28 mouse cellular contexts compared by ENCODE assay signal in genomic region chr15:77598958-77599357, GRCm38 (mm10). TPM values are rescaled to one million over a fixed set of nuclear protein-coding genes. Genes with fewer than 3 reads are reported as not detected.
DNase-seq lines count a peak whose midpoint lies in the region; ATAC-seq and TF ChIP-seq lines count a peak whose summit lies in the region.
"Had no signal": no experiment of that assay in that cellular context is flagged by ENCODE, and none has a peak within 500 bp of the region (broad histone marks: within the 10 kb centered on the region; RNA-seq: fewer than 3 reads in every experiment).

Gene Gm36245, plus strand, starts transcription at chr15:77599258.

- WGBS in kidney, adult 2 months = 96% methylated on average over 1 of the region's 1 CpGs
- 80% methylated on average over 1 of the region's 1 CpGs for WGBS in lung, postnatal 0 days
- 97% methylated on average over 1 of the region's 1 CpGs for WGBS in small intestine, adult 2 months

- no peak within 1 kb of the TSS for H3K4me2 ChIP-seq in lung, postnatal 0 days (replicated peaks; ENCODE audit: low read depth, low read length)
- H3K4me2 ChIP-seq: embryonic facial prominence, embryonic 15.5 days; forebrain, embryonic 12.5 days; heart, embryonic 15.5 days; midbrain, embryonic 13.5 days had no signal

- H3K27ac ChIP-seq in kidney, adult 2 months (ENCODE audit: insufficient read depth, low read depth, low read length) = peak within 1 kb of the TSS; percentile 73
- 0 out of 2 replicates have a peak within 1 kb of the TSS, but pooled peaks have one; percentile 20 for H3K27ac ChIP-seq in lung, postnatal 0 days (ENCODE audit: low read length)
- peak within 1 kb of the TSS; percentile 100 for H3K27ac ChIP-seq in brown adipose tissue, adult 24 weeks (replicated peaks; ENCODE audit: low read depth, low read length)
- peak within 1 kb of the TSS; percentile 44 for H3K27ac ChIP-seq in small intestine, adult 2 months (ENCODE audit: insufficient read depth, low read depth, low read length)
- H3K27ac ChIP-seq: embryonic facial prominence, embryonic 10.5 days; embryonic facial prominence, embryonic 15.5 days; forebrain, embryonic 12.5 days; heart, embryonic 15.5 days; liver, embryonic 14.5 days; midbrain, embryonic 13.5 days had no signal

- DNase-seq in kidney, adult 2 months = no peak
- no peak for DNase-seq in kidney, adult 8-10 months
- DNase-seq in lung, postnatal 0 days (ENCODE audit: low spot score) = no peak
- no peak for DNase-seq in lung, postnatal 25 days (ENCODE audit: low spot score)
- DNase-seq: adrenal gland, adult 2 months; B cell, adult 2 months; cerebellum, adult 2 months; cerebellum, postnatal 14 days; gastrocnemius, postnatal 36 days; left cerebral cortex, postnatal 4 days; lung, adult 2 months; right cerebral cortex, postnatal 14 days had no signal

- H3K9ac ChIP-seq in lung, postnatal 0 days (replicated peaks; ENCODE audit: low read depth) = no peak within 1 kb of the TSS
- H3K9ac ChIP-seq: embryonic facial prominence, embryonic 15.5 days; forebrain, embryonic 12.5 days; heart, embryonic 15.5 days; liver, embryonic 14.5 days; midbrain, embryonic 13.5 days had no signal

- TF ChIP-seq POLR2A in kidney, adult 2 months (IDR thresholded peaks at IDR 0.05; ENCODE audit: low read depth, low read length) = no peak
- TF ChIP-seq POLR2A in small intestine, adult 2 months (IDR thresholded peaks at IDR 0.05; ENCODE audit: low read depth, low read length) = no peak

- no peak for TF ChIP-seq EP300 in lung, postnatal 0 days (IDR thresholded peaks at IDR 0.05)

- H3K9me3 ChIP-seq in lung, postnatal 0 days (ENCODE audit: low read length) = no peaks in the 10 kb centered on the region
- H3K9me3 ChIP-seq: embryonic facial prominence, embryonic 10.5 days; embryonic facial prominence, embryonic 15.5 days; forebrain, embryonic 12.5 days; heart, embryonic 15.5 days; megakaryocyte, embryonic 14.5 days; midbrain, embryonic 13.5 days had no signal

- peaks cover 3% of the 10 kb centered on the region; the same call in 1 of the 2 replicates for H3K4me1 ChIP-seq in kidney, adult 2 months (ENCODE audit: control insufficient read depth, insufficient read depth, low read length)
- no peaks in the 10 kb centered on the region for H3K4me1 ChIP-seq in lung, postnatal 0 days (ENCODE audit: insufficient read depth, low read depth, low read length)
- peaks cover 26% of the 10 kb centered on the region for H3K4me1 ChIP-seq in brown adipose tissue, adult 24 weeks (ENCODE audit: control insufficient read depth, insufficient read depth, insufficient read length, low read length)
- peaks cover 6% of the 10 kb centered on the region for H3K4me1 ChIP-seq in small intestine, adult 2 months (ENCODE audit: control insufficient read depth, insufficient read depth, insufficient read length, low read length)
- H3K4me1 ChIP-seq: embryonic facial prominence, embryonic 10.5 days; embryonic facial prominence, embryonic 15.5 days; forebrain, embryonic 12.5 days; heart, embryonic 15.5 days; megakaryocyte, embryonic 14.5 days; midbrain, embryonic 13.5 days had no signal

- TF ChIP-seq CTCF in kidney, adult 2 months (conservative IDR thresholded peaks at IDR 0.05; ENCODE audit: insufficient read depth, insufficient read length, low read depth, low read length) = no peak
- TF ChIP-seq CTCF in lung, postnatal 0 days (IDR thresholded peaks at IDR 0.05) = no peak
- TF ChIP-seq CTCF in small intestine, adult 2 months (IDR thresholded peaks at IDR 0.05; ENCODE audit: extremely low read depth, insufficient read length, insufficient replicate concordance, low read depth, low read length) = no peak

- no peaks in the 10 kb centered on the region for H3K36me3 ChIP-seq in kidney, adult 2 months (ENCODE audit: control insufficient read depth, insufficient read depth, low read length)
- no peaks in the 10 kb centered on the region for H3K36me3 ChIP-seq in lung, postnatal 0 days (ENCODE audit: insufficient read depth, low read length)
- no peaks in the 10 kb centered on the region for H3K36me3 ChIP-seq in small intestine, adult 2 months (ENCODE audit: control insufficient read depth, insufficient read depth, low read length)
- H3K36me3 ChIP-seq: embryonic facial prominence, embryonic 10.5 days; embryonic facial prominence, embryonic 15.5 days; forebrain, embryonic 12.5 days; heart, embryonic 15.5 days; midbrain, embryonic 13.5 days had no signal

- no peak within 1 kb of the TSS for H3K4me3 ChIP-seq in kidney, adult 2 months (ENCODE audit: insufficient read depth, low read depth, low read length)
- no peak within 1 kb of the TSS for H3K4me3 ChIP-seq in lung, postnatal 0 days (ENCODE audit: low read depth, low read length)
- no peak within 1 kb of the TSS for H3K4me3 ChIP-seq in brown adipose tissue, adult 24 weeks (ENCODE audit: insufficient read depth, low read depth, low read length)
- H3K4me3 ChIP-seq in small intestine, adult 2 months (ENCODE audit: low read depth, low read length) = no peak within 1 kb of the TSS
- H3K4me3 ChIP-seq: embryonic facial prominence, embryonic 10.5 days; embryonic facial prominence, embryonic 15.5 days; forebrain, embryonic 12.5 days; heart, embryonic 15.5 days; megakaryocyte, embryonic 14.5 days; midbrain, embryonic 13.5 days had no signal

- ATAC-seq in lung, postnatal 0 days = no peak
- ATAC-seq: activated CD4-positive, CD25-positive, alpha-beta regulatory T cell, adult 4 months; hindbrain, embryonic 16.5 days; midbrain, embryonic 13.5 days had no signal

- H3K27me3 ChIP-seq in kidney, adult 2 months (replicated peaks; ENCODE audit: control insufficient read depth, insufficient read depth, low read length) = no peaks in the 10 kb centered on the region
- no peaks in the 10 kb centered on the region for H3K27me3 ChIP-seq in lung, postnatal 0 days (replicated peaks; ENCODE audit: insufficient read depth, low read length)
- H3K27me3 ChIP-seq in small intestine, adult 2 months (ENCODE audit: control insufficient read depth, insufficient read depth, low read length) = no peaks in the 10 kb centered on the region
- H3K27me3 ChIP-seq: embryonic facial prominence, embryonic 15.5 days; forebrain, embryonic 12.5 days; heart, embryonic 15.5 days; midbrain, embryonic 13.5 days had no signal

RNA-seq across cellular contexts. Expression of gene Gm36245, which starts in this region (rescaled TPM):
- not detected in 2 replicates for polyA plus RNA-seq in kidney, adult 2 months (2012; rRNA removed)
- polyA plus RNA-seq in lung, postnatal 0 days (2015; fragmentation: Nextera tagmentation; extraction: Ambion mirVana) = not detected in 2 replicates
- not detected in 2 replicates for polyA plus RNA-seq in brown adipose tissue, adult 24 weeks (2012; ENCODE audit: insufficient read depth, insufficient read length, missing spikeins)
- not detected in 2 replicates for polyA plus RNA-seq in small intestine, adult 2 months (2012; rRNA removed)
- polyA plus RNA-seq: activated CD4-positive, CD25-positive, alpha-beta regulatory T cell, adult 4 months; adrenal gland, adult 2 months; brain, embryonic 14.5 days; cerebellum, adult 2 months; embryonic facial prominence, embryonic 10.5 days; embryonic facial prominence, embryonic 15.5 days; forebrain, embryonic 12.5 days; heart, embryonic 15.5 days; hindbrain, embryonic 11.5 days; hindbrain, embryonic 16.5 days; intestine, embryonic 14.5 days; limb, embryonic 14.5 days; liver, embryonic 14.5 days; lung, adult 2 months; midbrain, embryonic 13.5 days; neural tube, embryonic 14.5 days had no signal

Comparison
In these comparisons a context has a peak if more than half of its experiments do, and no peak if none do; other contexts are left out.
1. H3K27ac ChIP-seq: peak in every context shown above with its lines; median percentile 100 in brown adipose tissue, adult 24 weeks; 73 in kidney, adult 2 months; 44 in small intestine, adult 2 months; 20 in lung, postnatal 0 days.